Mouse (Mus musculus): Measurements from ENCODE around the gene Col26a1.

GRCm38 (mm10) chr5:136862806-136863205 is 20.2 kb downstream of the Col26a1 start:
- TF ChIP-seq POLR2A (IDR thresholded peaks at IDR 0.05; ENCODE audit: borderline replicate concordance, extremely low read depth, low read depth, low read length) (no peak), CTCF (IDR thresholded peaks at IDR 0.05; ENCODE audit: insufficient read depth, low read length) (no peak)
